Mouse (Mus musculus) forebrain, embryonic 14.5 days (tissue): ENCODE data around the gene Exoc7. TPM values are rescaled to one million over a fixed set of nuclear protein-coding genes. Genes with fewer than 3 reads are reported as not detected.
"Not testable (repeated sequence)": the region's sequence is repeated elsewhere in the genome, so short reads cannot be mapped to it uniquely, and the experiment has no call there.

Source experiments
- ATAC-seq: fragments of 200-750 bp; cut with Nextera tagmentation; 2 replicates; pipeline ENCODE4 v1.8.0; 2017; ENCODE audit warnings: mild to moderate bottlenecking, moderate library complexity
- DNase-seq: peaks from one replicate; pipeline ENCODE4 v3.0.0-alpha.2; 2015; ENCODE audit warnings: low spot score
- H3K27ac ChIP-seq: fragments of 300-500 bp; sonication (generic); 2 replicates; pipeline ENCODE4 v1.5.1; 2014; ENCODE audit warnings: low read depth, mild to moderate bottlenecking, control low read depth, low read length, moderate library complexity
- H3K27me3 ChIP-seq: fragments of 300-500 bp; sonication (generic); replicated peaks from 2 replicates; pipeline ENCODE4 v1.6.1; 2014; ENCODE audit warnings: low read length, control low read depth, mixed read lengths; ENCODE audit not compliant: control insufficient read depth, insufficient read depth
- H3K36me3 ChIP-seq: fragments of 300-500 bp; sonication (generic); 2 replicates; pipeline ENCODE4 v1.6.1; 2014; ENCODE audit warnings: low read length, control low read depth; ENCODE audit not compliant: control insufficient read depth, insufficient read depth
- H3K4me1 ChIP-seq: fragments of 300-500 bp; sonication (generic); 2 replicates; pipeline ENCODE4 v1.6.1; 2014; ENCODE audit warnings: antibody characterized with exemption, low read length, control low read depth; ENCODE audit not compliant: control insufficient read depth, insufficient read depth
- H3K4me2 ChIP-seq: fragments of 300-500 bp; sonication (generic); 2 replicates; pipeline ENCODE4 v1.6.1; 2014; ENCODE audit warnings: mild to moderate bottlenecking, control low read depth, low read length
- H3K4me3 ChIP-seq: fragments of 300-500 bp; sonication (generic); 2 replicates; pipeline ENCODE4 v1.5.1; 2014; ENCODE audit warnings: low read depth, low read length, control low read depth
- H3K9ac ChIP-seq: fragments of 300-500 bp; sonication (generic); 2 replicates; pipeline ENCODE4 v1.6.1; 2014; ENCODE audit warnings: mild to moderate bottlenecking, low read length, control low read depth, moderate library complexity
- H3K9me3 ChIP-seq: fragments of 300-500 bp; sonication (generic); replicated peaks from 2 replicates; pipeline ENCODE4 v1.6.1; 2016; ENCODE audit warnings: low read length, control low read depth, mixed read lengths; ENCODE audit not compliant: control insufficient read depth
- WGBS: fragments of 180-500 bp; shearing (Covaris S2); extraction: QIAGEN DNeasy Blood & Tissue Kit; methylation state at CpG from one replicate; pipeline ENCODE4 v1.1.7; 2014; 5-methylcytosine and 5-hydroxymethylcytosine counted together
- polyA plus RNA-seq: library from polyadenylated mRNA; unstranded; fragments of >200 nt; fragmentation: Nextera tagmentation; extraction: Ambion mirVana; gene quantifications from 2 replicates; pipeline ENCODE4 v1.2.1, GENCODE M21; 2014

Exoc7 gene
- polyA plus RNA-seq, 1 experiment from 2014 or later: 107 TPM

GRCm38 (mm10) chr11:116285770-116286191, 21.3 kb downstream of the Exoc7 start:
- Histone ChIP-seq H3K4me1 (peaks cover 2% of the 10 kb centered on the region; the same call in 1 of the 2 replicates), H3K4me2 (no peak overlapping the region), H3K4me3 (no peak overlapping the region), H3K36me3 (peaks cover 33% of the 10 kb centered on the region), H3K27me3 (peaks cover 41% of the 10 kb centered on the region), H3K9me3 (no peaks in the 10 kb centered on the region), H3K9ac (no peak overlapping the region), H3K27ac (no peak overlapping the region; the same call in 1 of the 2 replicates)
- DNase-seq: no peak
- WGBS: 75% methylated on average over 7 of the region's 7 CpGs
- ATAC-seq: no peak

DNA sequence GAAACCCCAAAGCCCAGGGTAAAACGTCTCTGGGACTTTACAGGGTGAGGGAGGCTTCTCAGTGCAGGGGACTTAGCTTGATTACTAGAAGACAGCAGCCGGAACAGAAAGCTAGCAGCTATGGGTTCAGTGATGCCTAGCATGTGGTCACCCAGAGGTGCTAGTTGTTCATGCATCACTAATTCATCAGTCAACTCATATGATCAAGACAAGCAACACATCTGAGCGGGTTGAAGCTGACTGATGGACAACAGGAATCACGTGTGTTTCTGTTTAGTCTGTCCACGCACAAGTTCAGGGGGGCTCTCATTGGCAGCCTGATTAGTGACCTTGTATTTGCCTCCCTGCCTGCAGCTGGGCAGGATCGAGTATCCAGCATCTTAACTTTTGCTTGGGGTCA, 23.1 kb downstream of the Exoc7 start:
- no peak overlapping the region for H3K4me3 ChIP-seq
- 68% methylated on average over 6 of the region's 6 CpGs for WGBS
- peaks cover 2% of the 10 kb centered on the region; the same call in 1 of the 2 replicates for H3K4me1 ChIP-seq
- ATAC-seq: no peak
- no peaks in the 10 kb centered on the region for H3K9me3 ChIP-seq
- H3K27ac ChIP-seq: no peak overlapping the region
- no peak overlapping the region for H3K9ac ChIP-seq
- DNase-seq: no peak
- H3K36me3 ChIP-seq: peaks cover 16% of the 10 kb centered on the region
- no peak overlapping the region for H3K4me2 ChIP-seq
- peaks cover 51% of the 10 kb centered on the region for H3K27me3 ChIP-seq

DNA sequence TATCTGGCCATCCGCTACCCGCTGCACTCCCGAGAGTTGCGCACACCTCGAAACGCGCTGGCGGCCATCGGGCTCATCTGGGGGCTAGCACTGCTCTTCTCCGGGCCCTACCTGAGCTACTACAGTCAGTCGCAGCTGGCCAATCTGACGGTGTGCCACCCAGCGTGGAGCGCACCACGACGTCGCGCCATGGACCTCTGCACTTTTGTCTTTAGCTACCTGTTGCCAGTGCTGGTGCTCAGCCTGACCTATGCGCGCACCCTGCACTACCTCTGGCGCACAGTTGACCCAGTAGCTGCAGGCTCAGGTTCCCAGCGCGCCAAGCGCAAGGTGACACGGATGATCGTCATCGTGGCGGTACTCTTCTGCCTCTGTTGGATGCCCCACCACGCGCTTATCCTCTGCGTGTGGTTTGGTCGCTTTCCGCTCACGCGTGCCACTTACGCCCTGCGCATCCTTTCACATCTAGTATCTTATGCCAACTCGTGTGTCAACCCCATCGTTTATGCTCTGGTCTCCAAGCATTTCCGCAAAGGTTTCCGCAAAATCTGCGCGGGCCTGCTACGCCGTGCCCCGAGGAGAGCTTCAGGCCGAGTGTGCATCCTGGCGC, 24.0 kb downstream of the Exoc7 start:
- H3K4me1 ChIP-seq: peaks cover 2% of the 10 kb centered on the region; the same call in 1 of the 2 replicates
- no peak overlapping the region for H3K4me2 ChIP-seq
- H3K4me3 ChIP-seq: no peak overlapping the region
- H3K9me3 ChIP-seq: no peaks in the 10 kb centered on the region
- DNase-seq (no peak), ATAC-seq (no peak)
- WGBS: 11% methylated on average over 48 of the region's 48 CpGs
- no peak overlapping the region for H3K9ac ChIP-seq
- H3K27ac ChIP-seq: no peak overlapping the region
- peaks cover 51% of the 10 kb centered on the region for H3K27me3 ChIP-seq
- peaks cover 6% of the 10 kb centered on the region for H3K36me3 ChIP-seq

GRCm38 (mm10) chr11:116282089-116282488, 24.9 kb downstream of the Exoc7 start:
- no peak overlapping the region for H3K4me3 ChIP-seq
- no peaks in the 10 kb centered on the region for H3K9me3 ChIP-seq
- ATAC-seq (no peak), DNase-seq (no peak)
- H3K4me1 ChIP-seq: peaks cover 2% of the 10 kb centered on the region; the same call in 1 of the 2 replicates
- no peaks in the 10 kb centered on the region for H3K36me3 ChIP-seq
- 0% methylated on average over 11 of the region's 11 CpGs for WGBS
- no peak overlapping the region for H3K27ac ChIP-seq
- H3K4me2 ChIP-seq: no peak overlapping the region
- H3K9ac ChIP-seq: no peak overlapping the region
- H3K27me3 ChIP-seq: peaks cover 51% of the 10 kb centered on the region

DNA sequence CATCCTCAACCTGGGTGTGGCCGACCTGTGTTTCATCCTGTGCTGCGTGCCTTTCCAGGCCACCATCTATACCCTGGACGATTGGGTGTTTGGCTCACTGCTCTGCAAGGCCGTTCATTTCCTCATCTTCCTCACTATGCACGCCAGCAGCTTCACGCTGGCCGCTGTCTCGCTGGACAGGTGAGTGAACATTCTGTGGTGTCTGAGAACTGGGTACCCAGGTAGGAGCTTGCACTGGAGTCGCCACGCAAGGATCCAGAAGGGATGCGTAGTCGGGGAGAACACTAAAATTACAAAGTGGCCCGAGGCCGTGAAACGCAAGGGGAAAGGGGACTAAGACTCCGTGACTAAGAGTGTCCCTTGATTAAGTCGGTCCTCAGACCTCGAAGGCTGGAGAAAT, 25.4 kb downstream of the Exoc7 start:
- Histone ChIP-seq H3K4me3 (peak overlapping the region; percentile 22), H3K4me1 (peaks cover 2% of the 10 kb centered on the region; the same call in 1 of the 2 replicates), H3K27ac (no peak overlapping the region), H3K36me3 (no peaks in the 10 kb centered on the region), H3K9me3 (no peaks in the 10 kb centered on the region), H3K9ac (peak overlapping the region; percentile 47; the same call in 1 of the 2 replicates), H3K4me2 (peak overlapping the region; percentile 39), H3K27me3 (peaks cover 51% of the 10 kb centered on the region)
- no peak for ATAC-seq
- WGBS: 2% methylated on average over 18 of the region's 18 CpGs
- no peak for DNase-seq

DNA sequence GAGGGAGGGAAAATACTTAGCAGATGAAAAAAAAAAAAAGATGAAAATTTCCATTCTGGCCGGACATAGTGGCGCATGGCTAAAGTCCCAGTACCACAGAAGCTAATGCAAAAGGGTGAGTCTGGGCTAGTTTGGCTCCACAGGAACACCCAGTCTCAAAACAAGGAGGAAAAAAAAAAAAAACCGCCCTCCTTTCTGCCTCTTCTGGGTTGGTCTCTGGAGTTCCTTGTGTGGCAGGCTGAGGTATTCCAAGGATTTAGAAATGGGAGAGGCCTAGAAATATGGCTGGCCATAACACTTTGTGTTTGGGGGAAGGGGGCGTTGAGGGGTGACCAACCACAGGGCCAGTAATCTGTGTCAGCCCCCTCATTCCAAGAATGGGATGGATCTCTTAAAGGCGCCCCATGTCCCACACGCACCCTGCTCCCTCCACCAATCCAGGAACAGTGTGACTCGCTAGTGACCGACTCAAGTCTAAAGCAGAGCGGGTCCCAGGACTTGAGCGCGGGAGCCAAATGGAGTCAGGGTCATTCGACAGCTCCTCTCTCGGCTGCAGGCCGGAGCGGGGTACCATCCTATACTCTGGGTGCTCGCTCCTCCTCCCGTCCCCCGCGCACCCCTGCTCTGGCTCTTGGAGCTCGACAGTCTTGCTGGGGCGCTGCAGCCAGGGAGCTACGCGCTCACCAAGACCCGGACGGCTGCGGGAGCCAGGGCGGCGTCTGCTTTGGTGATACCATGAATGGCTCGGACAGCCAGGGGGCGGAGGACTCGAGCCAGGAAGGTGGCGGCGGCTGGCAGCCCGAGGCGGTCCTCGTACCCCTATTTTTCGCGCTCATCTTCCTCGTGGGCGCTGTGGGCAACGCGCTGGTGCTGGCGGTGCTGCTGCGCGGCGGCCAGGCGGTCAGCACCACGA, 26.0 kb downstream of the Exoc7 start, which contains the start of gene Galr2:
TSS of gene Galr2 (plus strand) at position 189 of the 913 bp plus-strand sequence.
- no peak within 1 kb of the TSS for H3K27ac ChIP-seq
- H3K9me3 ChIP-seq: no peaks in the 10 kb centered on the region
- peak within 1 kb of the TSS; percentile 22 for H3K4me3 ChIP-seq
- H3K27me3 ChIP-seq: peaks cover 51% of the 10 kb centered on the region
- ATAC-seq (no peak), DNase-seq (no peak)
- WGBS: 6% methylated on average over 48 of the region's 48 CpGs
- H3K4me1 ChIP-seq: peaks cover 2% of the 10 kb centered on the region; the same call in 1 of the 2 replicates
- H3K36me3 ChIP-seq: no peaks in the 10 kb centered on the region
- peak within 1 kb of the TSS; percentile 47; the same call in 1 of the 2 replicates for H3K9ac ChIP-seq
- peak within 1 kb of the TSS; percentile 39 for H3K4me2 ChIP-seq

- not testable (repeated sequence) for H3K36me3 ChIP-seq, H3K9me3 ChIP-seq, H3K4me2 ChIP-seq, ATAC-seq, H3K27ac ChIP-seq, H3K9ac ChIP-seq, DNase-seq, H3K4me3 ChIP-seq
- peaks cover 24% of the 10 kb centered on the region for H3K27me3 ChIP-seq
- WGBS: 88% methylated on average over 1 of the region's 1 CpGs
- peaks cover 17% of the 10 kb centered on the region for H3K4me1 ChIP-seq
Observed at GRCm38 (mm10) chr11:116277184-116277583, 29.8 kb downstream of the Exoc7 start.

DNA sequence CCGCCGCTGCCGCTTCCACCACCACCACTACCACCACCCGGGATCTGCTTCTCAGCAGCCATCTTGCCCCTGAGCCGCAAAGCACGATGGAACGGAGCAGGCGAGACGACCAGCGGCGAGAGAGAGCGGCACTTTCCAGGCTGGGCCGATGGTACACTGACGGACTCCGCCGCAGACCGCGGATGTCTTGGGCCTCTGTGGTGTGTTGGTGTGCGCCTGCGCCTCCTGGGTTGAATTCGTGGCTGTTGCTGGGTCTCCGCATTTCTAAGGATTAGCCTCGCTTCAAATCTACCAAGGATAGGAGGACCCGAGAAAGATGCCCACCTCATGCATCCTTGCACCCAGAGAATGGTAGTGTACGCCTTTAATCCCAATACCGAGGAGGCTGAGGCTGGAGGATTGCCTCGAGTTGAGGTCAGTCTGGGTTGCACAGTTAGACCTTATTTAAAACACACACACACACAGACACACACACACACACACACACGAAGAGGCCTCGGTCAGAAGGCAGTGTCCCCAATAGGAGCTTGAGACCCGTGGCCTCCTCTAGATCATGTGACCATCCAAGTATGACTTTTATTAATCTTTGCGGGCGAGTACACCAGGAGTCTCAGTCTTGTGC, 32.9 kb downstream of the Exoc7 start, which contains the start of gene Srp68:
TSS of gene Srp68 (minus strand) at position 173 of the 622 bp plus-strand sequence.
- DNase-seq (peak; percentile 97), ATAC-seq (peak; percentile 99)
- WGBS: 3% methylated on average over 32 of the region's 32 CpGs
- H3K9me3 ChIP-seq: no peaks in the 10 kb centered on the region
- peaks cover 15% of the 10 kb centered on the region for H3K4me1 ChIP-seq
- peak within 1 kb of the TSS; percentile 87 for H3K9ac ChIP-seq
- no peaks in the 10 kb centered on the region for H3K27me3 ChIP-seq
- peak within 1 kb of the TSS; percentile 95 for H3K4me2 ChIP-seq
- H3K4me3 ChIP-seq: peak within 1 kb of the TSS; percentile 89
- peaks cover 27% of the 10 kb centered on the region for H3K36me3 ChIP-seq
- peak within 1 kb of the TSS; percentile 86 for H3K27ac ChIP-seq
